ENCODE assay signal across 8 mouse cellular contexts in the genomic region with DNA sequence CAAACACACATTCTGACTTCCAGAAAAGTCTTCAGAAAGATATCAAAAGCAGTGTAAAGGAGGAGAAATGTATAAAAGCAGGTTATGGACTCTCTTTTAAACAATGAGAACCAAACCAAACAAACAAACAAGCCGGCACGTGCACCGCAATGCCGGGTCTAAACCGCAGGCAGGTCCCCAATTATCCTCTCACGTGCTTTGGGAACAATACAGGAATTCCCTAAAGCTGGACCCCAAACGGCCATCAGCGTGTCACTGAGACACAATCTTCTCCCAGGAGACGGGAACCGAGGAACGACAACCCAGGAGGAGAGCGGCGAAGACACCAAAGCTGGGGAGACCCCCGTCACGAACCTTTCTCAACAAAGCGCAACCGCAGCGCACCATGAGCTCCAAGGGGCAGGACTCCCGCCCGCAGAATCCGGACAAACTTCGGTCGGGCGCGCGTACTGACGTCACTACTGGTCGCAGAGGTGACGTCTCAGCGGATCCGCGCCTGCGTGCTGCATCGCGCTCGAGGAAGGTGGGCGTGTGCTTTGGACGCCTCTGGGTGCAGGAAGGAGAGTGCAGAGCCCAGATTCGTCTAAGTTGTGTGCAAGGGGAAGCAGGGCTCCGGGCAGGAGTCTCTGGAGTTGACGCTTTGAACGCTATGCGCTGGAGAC. TPM values are rescaled to one million over a fixed set of nuclear protein-coding genes. Genes with fewer than 3 reads are reported as not detected.
DNase-seq lines count a peak whose midpoint lies in the region; ATAC-seq lines count a peak whose summit lies in the region.

A gene (minus strand): TSS at position 460 of the 662 bp plus-strand sequence.

- H3K4me1 ChIP-seq in intestine, embryonic 14.5 days (replicated peaks; ENCODE audit: control insufficient read depth, insufficient read depth, low read length) = peaks cover 10% of the 10 kb centered on the region

- peak within 1 kb of the TSS; percentile 83 for H3K4me2 ChIP-seq in intestine, embryonic 14.5 days (ENCODE audit: low read length)

- peak; percentile 96 for DNase-seq in adrenal gland, postnatal 10 days
- DNase-seq in embryo, embryonic 9.5 days (ENCODE audit: extremely low spot score) = peak; percentile 96
- peak; percentile 84 to 90 for DNase-seq in gastrocnemius, postnatal 36 days
- peak; percentile 99 for DNase-seq in intestine, embryonic 14.5 days (ENCODE audit: low spot score)
- peak; percentile 89 to 96 for DNase-seq in left cerebral cortex, postnatal 10 days (ENCODE audit: extremely low spot score in 1 of 2, low spot score in 2 of 2)
- DNase-seq in right cerebral cortex, postnatal 10 days (ENCODE audit: low spot score in 2 of 2) = peak; percentile 95 to 96
- DNase-seq in urinary bladder, postnatal 14 days (ENCODE audit: low spot score) = peak; percentile 94

- H3K9ac ChIP-seq in intestine, embryonic 14.5 days (ENCODE audit: low read length) = peak within 1 kb of the TSS; percentile 63

- under 1% methylated on average over 43 of the region's 43 CpGs for WGBS in intestine, embryonic 14.5 days

- intact Hi-C loops in gastrocnemius, postnatal 36 days (cut with DNase I) = no loop called here
- intact Hi-C loops in left cerebral cortex, postnatal 10 days (cut with DNase I) = no loop called here

- H3K9me3 ChIP-seq in intestine, embryonic 14.5 days (ENCODE audit: control insufficient read depth, low read length) = no peaks in the 10 kb centered on the region

- peak within 1 kb of the TSS; percentile 84 for H3K27ac ChIP-seq in intestine, embryonic 14.5 days (ENCODE audit: low read depth)

- peak; percentile 99 for ATAC-seq in intestine, embryonic 14.5 days (replicated peaks; ENCODE audit: low FRiP score, low TSS enrichment, low read depth)
- peak; percentile 97 for ATAC-seq in megakaryocyte progenitor cell, adult 5-6 weeks (replicated peaks; ENCODE audit: poor library complexity)

- H3K36me3 ChIP-seq in intestine, embryonic 14.5 days (ENCODE audit: control insufficient read depth, insufficient read depth, low read length) = peaks cover 17% of the 10 kb centered on the region

- H3K27me3 ChIP-seq in intestine, embryonic 14.5 days (replicated peaks; ENCODE audit: control insufficient read depth, insufficient read depth, low read length) = no peaks in the 10 kb centered on the region

- H3K4me3 ChIP-seq in intestine, embryonic 14.5 days (ENCODE audit: low read depth, low read length) = peak within 1 kb of the TSS; percentile 60

RNA-seq across cellular contexts. Expression of the gene that starts here (rescaled TPM):
- 10 to 100 TPM; 14.9 to 16.7 TPM for total RNA-seq in adrenal gland, postnatal 10 days (2021)
- 1 to 10 TPM; 5.0 to 6.0 TPM for total RNA-seq in gastrocnemius, postnatal 36 days (2021)
- 35.9 and 37.3 TPM in 2 replicates for polyA plus RNA-seq in intestine, embryonic 14.5 days (2014; fragmentation: Nextera tagmentation; extraction: Ambion mirVana)
- total RNA-seq in left cerebral cortex, postnatal 10 days (2021) = 1 to 10 TPM; 9.1 to 10.0 TPM
- total RNA-seq in megakaryocyte progenitor cell, adult 5-6 weeks (2015) = 30.2 and 30.8 TPM in 2 replicates
- 32.6 and 34.7 TPM in 2 replicates for total RNA-seq in megakaryocyte progenitor cell, adult 5-6 weeks (2017)

Comparison
In these comparisons a context has a peak if more than half of its experiments do, and no peak if none do; other contexts are left out.
1. Peak in every context shown above with its lines: DNase-seq, ATAC-seq, H3K4me3 ChIP-seq and H3K27ac ChIP-seq.